Mouse (Mus musculus) embryonic facial prominence, embryonic 11.5 days (tissue): ENCODE results near the gene Hoxd12. TPM values are rescaled to one million over a fixed set of nuclear protein-coding genes. Genes with fewer than 3 reads are reported as not detected.

ENCODE experiments used
- ATAC-seq: fragments of 200-750 bp; cut with Nextera tagmentation; replicated peaks from 2 replicates; pipeline ENCODE4 v1.8.0; 2017; ENCODE audit warnings: low read depth; ENCODE audit not compliant: insufficient number of reproducible peaks, low FRiP score, low TSS enrichment
- DNase-seq: peaks from one replicate; pipeline ENCODE4 v3.0.0-alpha.2; 2015; ENCODE audit warnings: low spot score
- H3K27ac ChIP-seq: fragments of 300-500 bp; sonication (generic); replicated peaks from 2 replicates; pipeline ENCODE4 v1.5.1; 2014; ENCODE audit warnings: mild to moderate bottlenecking, low read depth, low read length, control low read depth
- H3K27me3 ChIP-seq: fragments of 300-500 bp; sonication (generic); 2 replicates; pipeline ENCODE4 v1.6.1; 2014; ENCODE audit warnings: mild to moderate bottlenecking, low read length, moderate library complexity, mixed read lengths; ENCODE audit not compliant: control insufficient read depth, insufficient read depth
- H3K36me3 ChIP-seq: fragments of 300-500 bp; sonication (generic); replicated peaks from 2 replicates; pipeline ENCODE4 v1.6.1; 2014; ENCODE audit warnings: low read depth, mild to moderate bottlenecking, low read length, moderate library complexity, mixed read lengths; ENCODE audit not compliant: control insufficient read depth, insufficient read depth
- H3K4me1 ChIP-seq: fragments of 300-500 bp; sonication (generic); 2 replicates; pipeline ENCODE4 v1.6.1; 2014; ENCODE audit warnings: low read length, mixed read lengths; ENCODE audit not compliant: control insufficient read depth, insufficient read depth
- H3K4me2 ChIP-seq: fragments of 300-500 bp; sonication (generic); 2 replicates; pipeline ENCODE4 v1.6.1; 2014; ENCODE audit warnings: low read depth, mild to moderate bottlenecking, control low read depth, low read length, moderate library complexity
- H3K4me3 ChIP-seq: fragments of 300-500 bp; sonication (generic); 2 replicates; pipeline ENCODE4 v1.5.1; 2014; ENCODE audit warnings: low read depth, low read length, control low read depth
- H3K9ac ChIP-seq: fragments of 300-500 bp; sonication (generic); replicated peaks from 2 replicates; pipeline ENCODE4 v1.6.1; 2014; ENCODE audit warnings: mild to moderate bottlenecking, control low read depth, low read length
- H3K9me3 ChIP-seq: fragments of 300-500 bp; sonication (generic); replicated peaks from 2 replicates; pipeline ENCODE4 v1.6.1; 2016; ENCODE audit warnings: mild to moderate bottlenecking, low read length, inconsistent platforms, mixed read lengths; ENCODE audit not compliant: control insufficient read depth
- WGBS: fragments of 180-500 bp; shearing (Covaris S2); extraction: QIAGEN DNeasy Blood & Tissue Kit; methylation state at CpG from one replicate; pipeline ENCODE4 v1.1.7; 2014; 5-methylcytosine and 5-hydroxymethylcytosine counted together
- polyA plus RNA-seq: library from polyadenylated mRNA; unstranded; fragments of >200 nt; fragmentation: Nextera tagmentation; extraction: Ambion mirVana; gene quantifications from 2 replicates; pipeline ENCODE4 v1.2.1, GENCODE M21; 2014

Hoxd12 gene
- polyA plus RNA-seq, 1 experiment from 2014 or later = not detected

GRCm38 (mm10) chr2:74654743-74655419 lies 19.9 kb upstream of the Hoxd12 start:
- H3K27ac ChIP-seq = no peak overlapping the region
- no peaks in the 10 kb centered on the region; the same call in 1 of the 2 replicates for H3K4me1 ChIP-seq
- no peaks in the 10 kb centered on the region for H3K9me3 ChIP-seq
- no peak overlapping the region for H3K9ac ChIP-seq
- H3K4me3 ChIP-seq = no peak overlapping the region
- no peaks in the 10 kb centered on the region for H3K36me3 ChIP-seq
- ATAC-seq (no peak), DNase-seq (no peak)
- peaks cover 70% of the 10 kb centered on the region for H3K27me3 ChIP-seq
- no peak overlapping the region for H3K4me2 ChIP-seq
- WGBS = 3% methylated on average over 15 of the region's 20 CpGs

DNA sequence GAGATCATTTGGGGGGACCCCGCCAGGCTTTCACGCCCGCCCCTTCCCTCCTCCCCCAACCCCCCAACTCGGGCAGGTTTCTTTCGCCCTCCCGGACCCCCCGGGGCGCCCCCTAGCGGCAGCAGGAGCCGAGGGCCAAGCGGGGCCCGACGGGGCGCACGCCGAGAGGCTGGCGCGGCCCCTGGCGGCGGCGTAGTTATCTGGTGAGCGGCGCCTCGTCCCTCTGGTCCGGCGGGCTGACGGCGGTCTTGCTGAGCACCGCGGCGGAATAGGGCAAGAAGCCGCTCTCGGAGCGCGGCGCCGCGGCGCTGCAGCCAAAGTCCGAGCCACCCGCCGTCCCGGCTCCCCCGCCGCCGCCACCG lies 19.4 kb upstream of the Hoxd12 start:
- Histone ChIP-seq H3K36me3 (no peaks in the 10 kb centered on the region), H3K4me2 (peak overlapping the region; percentile 49; the same call in 1 of the 2 replicates), H3K9ac (no peak overlapping the region), H3K9me3 (no peaks in the 10 kb centered on the region), H3K27me3 (peaks cover 65% of the 10 kb centered on the region), H3K4me3 (peak overlapping the region; percentile 23), H3K4me1 (no peaks in the 10 kb centered on the region; the same call in 1 of the 2 replicates), H3K27ac (no peak overlapping the region)
- WGBS = 1% methylated on average over 27 of the region's 47 CpGs
- DNase-seq (peak; percentile 40), ATAC-seq (no peak)

DNA sequence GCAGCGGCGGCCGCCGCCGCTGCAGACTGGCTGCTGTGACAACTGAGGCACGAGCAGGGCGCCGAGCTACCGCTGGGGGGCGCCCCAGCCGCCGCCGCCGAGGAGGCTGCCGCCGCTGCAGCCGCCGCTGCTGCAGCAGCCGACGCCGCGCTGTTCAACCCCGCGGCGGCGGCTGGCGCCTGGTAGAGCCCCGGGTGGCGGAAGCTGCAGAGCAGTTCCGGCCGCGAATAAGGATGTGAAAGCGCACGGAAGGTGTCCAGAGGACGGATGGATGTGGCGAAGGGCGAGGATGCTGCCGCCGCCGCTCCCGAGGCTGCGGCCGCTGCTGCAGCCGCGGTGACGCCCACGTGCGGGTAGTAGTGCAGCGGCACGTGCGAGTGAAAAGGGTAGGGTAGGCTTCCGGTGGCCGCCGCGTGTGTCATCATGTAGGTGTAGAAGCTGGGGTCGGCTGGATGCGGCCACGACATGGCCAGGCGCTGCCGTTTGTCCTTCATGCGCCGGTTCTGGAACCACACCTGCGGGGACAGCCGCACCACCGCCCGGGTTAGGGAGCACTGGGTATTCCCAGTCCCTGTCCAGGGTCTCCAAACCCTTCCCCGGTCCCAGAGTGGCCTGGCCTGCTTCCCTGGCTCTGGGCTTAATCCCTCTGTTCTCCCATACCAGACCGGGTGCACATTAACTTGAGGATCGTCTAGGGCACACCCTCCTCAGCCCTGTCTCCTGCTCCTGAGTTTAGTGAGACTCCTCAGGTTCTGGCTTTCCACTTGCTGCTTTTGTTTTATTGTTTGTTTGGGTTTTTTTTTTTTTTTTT lies 18.8 kb upstream of the Hoxd12 start:
- Histone ChIP-seq H3K9me3 (no peaks in the 10 kb centered on the region), H3K36me3 (no peaks in the 10 kb centered on the region), H3K4me2 (peak overlapping the region; percentile 49; the same call in 1 of the 2 replicates), H3K27ac (no peak overlapping the region), H3K27me3 (peaks cover 65% of the 10 kb centered on the region), H3K4me3 (peak overlapping the region; percentile 23), H3K9ac (no peak overlapping the region), H3K4me1 (no peaks in the 10 kb centered on the region; the same call in 1 of the 2 replicates)
- WGBS = 0% methylated on average over 60 of the region's 69 CpGs
- ATAC-seq (no peak), DNase-seq (peak; percentile 50)

DNA sequence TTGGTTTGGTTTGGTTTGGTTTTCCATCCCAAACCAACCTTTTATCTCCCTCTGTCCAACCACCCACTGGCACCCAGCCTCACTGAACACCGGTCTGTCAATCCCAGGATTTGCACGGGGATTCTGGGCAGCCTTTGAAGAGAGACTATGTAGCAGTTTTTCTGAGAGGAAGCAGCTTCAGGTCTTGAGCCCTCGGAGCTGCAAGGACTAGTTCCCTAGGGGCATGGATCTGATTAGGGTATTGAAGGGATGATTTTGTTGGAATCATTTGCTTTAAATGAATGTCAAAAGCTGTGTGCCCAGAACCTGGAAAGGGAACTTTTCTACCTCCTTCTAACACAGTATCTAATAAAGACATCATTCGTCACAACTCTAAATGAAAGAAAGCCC lies 18.2 kb upstream of the Hoxd12 start:
- Histone ChIP-seq H3K9me3 (no peaks in the 10 kb centered on the region), H3K27me3 (peaks cover 67% of the 10 kb centered on the region), H3K4me2 (no peak overlapping the region), H3K9ac (no peak overlapping the region), H3K4me1 (no peaks in the 10 kb centered on the region; the same call in 1 of the 2 replicates), H3K27ac (no peak overlapping the region), H3K36me3 (no peaks in the 10 kb centered on the region), H3K4me3 (no peak overlapping the region)
- peak; percentile 29 for DNase-seq
- no peak for ATAC-seq
- 3% methylated on average over 4 of the region's 4 CpGs for WGBS

DNA sequence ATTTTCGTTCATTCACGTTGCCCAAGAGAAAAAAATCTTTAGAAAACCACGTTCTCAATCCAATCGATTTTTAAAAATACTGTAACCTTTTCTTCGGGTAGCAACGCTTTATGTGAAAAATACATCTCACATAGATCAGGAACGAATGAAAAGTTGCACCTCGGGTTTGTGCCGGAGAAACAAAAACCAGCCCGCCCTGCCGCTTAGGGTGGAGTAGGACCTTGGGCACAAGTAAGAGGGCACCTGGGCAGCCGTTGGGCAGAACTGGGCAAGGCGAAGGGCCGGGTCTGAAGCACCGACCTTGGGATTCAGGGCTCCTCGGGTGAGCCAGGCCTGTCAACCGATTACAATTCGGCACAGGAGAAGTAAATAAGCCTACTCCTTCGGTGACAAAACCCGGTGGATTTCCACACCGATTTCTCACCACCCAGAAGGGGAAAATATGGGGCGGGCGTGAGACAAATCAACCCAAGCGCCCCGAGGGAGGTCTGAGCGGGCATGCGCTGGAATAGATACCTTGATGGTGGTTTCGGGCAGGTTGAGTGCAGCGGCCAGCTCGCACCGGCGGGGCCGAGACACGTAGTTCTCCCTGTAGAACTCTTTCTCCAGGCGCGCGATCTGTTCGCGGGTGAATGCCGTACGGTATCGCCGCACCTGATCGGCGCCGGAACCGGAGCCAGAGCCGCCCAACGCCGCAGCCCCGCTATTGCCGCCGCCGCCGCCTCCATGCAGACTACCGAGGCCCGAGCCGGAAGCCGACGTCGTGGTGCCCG lies 17.4 kb upstream of the Hoxd12 start:
- 2% methylated on average over 62 of the region's 62 CpGs for WGBS
- H3K36me3 ChIP-seq = no peaks in the 10 kb centered on the region
- ATAC-seq (no peak), DNase-seq (peak; percentile 38)
- H3K4me1 ChIP-seq = no peaks in the 10 kb centered on the region; the same call in 1 of the 2 replicates
- H3K9ac ChIP-seq = no peak overlapping the region
- H3K27me3 ChIP-seq = peaks cover 67% of the 10 kb centered on the region
- H3K9me3 ChIP-seq = no peaks in the 10 kb centered on the region
- no peak overlapping the region for H3K27ac ChIP-seq
- H3K4me3 ChIP-seq = no peak overlapping the region
- H3K4me2 ChIP-seq = no peak overlapping the region

- DNase-seq (no peak), ATAC-seq (no peak)
- Histone ChIP-seq H3K4me2 (no peak overlapping the region), H3K4me3 (no peak overlapping the region), H3K4me1 (no peaks in the 10 kb centered on the region; the same call in 1 of the 2 replicates), H3K9me3 (no peaks in the 10 kb centered on the region), H3K9ac (no peak overlapping the region), H3K27ac (no peak overlapping the region), H3K27me3 (peaks cover 72% of the 10 kb centered on the region), H3K36me3 (no peaks in the 10 kb centered on the region)
- WGBS = 1% methylated on average over 15 of the region's 15 CpGs
Observed at GRCm38 (mm10) chr2:74658024-74658666, 16.7 kb upstream of the Hoxd12 start.

GRCm38 (mm10) chr2:74658667-74659371 lies 16.0 kb upstream of the Hoxd12 start:
- Histone ChIP-seq H3K4me2 (no peak overlapping the region), H3K4me3 (no peak overlapping the region), H3K4me1 (no peaks in the 10 kb centered on the region; the same call in 1 of the 2 replicates)

More at GRCm38 (mm10) chr2:74658667-74659371, 16.0 kb upstream of the Hoxd12 start:
- under 1% methylated on average over 47 of the region's 47 CpGs for WGBS
- peaks cover 76% of the 10 kb centered on the region for H3K27me3 ChIP-seq
- no peak overlapping the region for H3K9ac ChIP-seq
- H3K27ac ChIP-seq = no peak overlapping the region
- no peaks in the 10 kb centered on the region for H3K9me3 ChIP-seq
- no peaks in the 10 kb centered on the region for H3K36me3 ChIP-seq
- DNase-seq (peak; percentile 45), ATAC-seq (no peak)
